17 mouse cellular contexts compared by ENCODE assay signal in genomic region chr16:96085597-96085996, GRCm38 (mm10). TPM values are rescaled to one million over a fixed set of nuclear protein-coding genes. Genes with fewer than 3 reads are reported as not detected.
DNase-seq lines count a peak whose midpoint lies in the region; ATAC-seq and TF ChIP-seq lines count a peak whose summit lies in the region.
"Had no signal": no experiment of that assay in that cellular context is flagged by ENCODE, and none has a peak within 500 bp of the region (broad histone marks: within the 10 kb centered on the region; RNA-seq: fewer than 3 reads in every experiment).

No protein-coding gene starts in this region.

- TF ChIP-seq POLR2A in myocyte (IDR thresholded peaks at IDR 0.05; ENCODE audit: insufficient read length, low read depth), result no peak

- H3K27me3 ChIP-seq in hindbrain, embryonic 12.5 days, result no peaks in the 10 kb centered on the region
- H3K27me3 ChIP-seq in hindbrain, embryonic 16.5 days (replicated peaks; ENCODE audit: control insufficient read depth, insufficient read depth, low read length), result no peaks in the 10 kb centered on the region
- no peaks in the 10 kb centered on the region for H3K27me3 ChIP-seq in myocyte (ENCODE audit: control insufficient read depth, insufficient read depth, insufficient read length)
- H3K27me3 ChIP-seq: forebrain, embryonic 13.5 days had no signal

- intact Hi-C loops in heart, postnatal 36 days (cut with DNase I), result loop anchor here (2.0 kb wide), 1 partner anchor 41 kb away; the partner anchor contains the start of gene Hmgn1

- peak; percentile 44 to 67 for DNase-seq in spleen, postnatal 4 days (ENCODE audit: low spot score in 2 of 2)
- peak; percentile 82 for DNase-seq in thymus, postnatal 14 days
- DNase-seq in heart, postnatal 36 days, result no peak
- no peak for DNase-seq in urinary bladder, postnatal 25 days (ENCODE audit: low spot score)
- DNase-seq in cerebellum, adult 9-10 months, result no peak
- DNase-seq: cerebellum, postnatal 10 days; gastrocnemius, postnatal 36 days; kidney, adult 8-10 months; kidney, postnatal 36 days had no signal

- H3ac ChIP-seq in myocyte (ENCODE audit: control insufficient read depth, insufficient read length), result no peak overlapping the region

- H3K79me2 ChIP-seq in myocyte (ENCODE audit: control insufficient read depth, insufficient read depth), result peaks cover 7% of the 10 kb centered on the region

- no peak overlapping the region for H3K4me3 ChIP-seq in hindbrain, embryonic 12.5 days
- no peak overlapping the region for H3K4me3 ChIP-seq in hindbrain, embryonic 16.5 days (ENCODE audit: low read length)
- H3K4me3 ChIP-seq in myocyte, result no peak overlapping the region
- H3K4me3 ChIP-seq: forebrain, embryonic 13.5 days had no signal

- no peak for ATAC-seq in hindbrain, embryonic 12.5 days (ENCODE audit: low FRiP score)
- ATAC-seq in hindbrain, embryonic 16.5 days, result no peak
- ATAC-seq: forebrain, embryonic 13.5 days; inflammation-experienced regulatory T-cells, adult 6 months had no signal

- H3K4me1 ChIP-seq in hindbrain, embryonic 12.5 days, result peaks cover 6% of the 10 kb centered on the region
- peaks cover 6% of the 10 kb centered on the region for H3K4me1 ChIP-seq in hindbrain, embryonic 16.5 days (ENCODE audit: control insufficient read depth, insufficient read depth, low read depth, low read length)

- H3K27ac ChIP-seq in hindbrain, embryonic 12.5 days, result 0 out of 2 replicates have a peak overlapping the region, but pooled peaks have one; percentile 2
- H3K27ac ChIP-seq in hindbrain, embryonic 16.5 days (ENCODE audit: low read depth, low read length), result no peak overlapping the region
- H3K27ac ChIP-seq: forebrain, embryonic 13.5 days had no signal

- H3K9me3 ChIP-seq in hindbrain, embryonic 12.5 days (replicated peaks), result no peaks in the 10 kb centered on the region
- no peaks in the 10 kb centered on the region for H3K9me3 ChIP-seq in hindbrain, embryonic 16.5 days (ENCODE audit: control insufficient read depth, low read length)
- H3K9me3 ChIP-seq: forebrain, embryonic 13.5 days; G1E had no signal

- no peak overlapping the region for H3K4me2 ChIP-seq in hindbrain, embryonic 12.5 days (replicated peaks)
- no peak overlapping the region for H3K4me2 ChIP-seq in hindbrain, embryonic 16.5 days (ENCODE audit: low read length)
- no peak overlapping the region for H3K4me2 ChIP-seq in myocyte (ENCODE audit: low read depth)
- H3K4me2 ChIP-seq: forebrain, embryonic 13.5 days; heart, embryonic 11.5 days; midbrain, embryonic 11.5 days had no signal

- H3K36me3 ChIP-seq in hindbrain, embryonic 12.5 days, result no peaks in the 10 kb centered on the region
- no peaks in the 10 kb centered on the region for H3K36me3 ChIP-seq in hindbrain, embryonic 16.5 days (ENCODE audit: control insufficient read depth, insufficient read depth, low read length)
- peaks cover 4% of the 10 kb centered on the region for H3K36me3 ChIP-seq in myocyte (ENCODE audit: control insufficient read depth, insufficient read depth)

- no peak overlapping the region for H3K9ac ChIP-seq in hindbrain, embryonic 12.5 days
- H3K9ac ChIP-seq in hindbrain, embryonic 16.5 days (ENCODE audit: low read depth, low read length), result no peak overlapping the region
- H3K9ac ChIP-seq: forebrain, embryonic 13.5 days had no signal

TF ChIP-seq in myocyte, 11 proteins besides CTCF, POLR2A, EP300 and RAD21:
- TF ChIP-seq SRF (IDR thresholded peaks at IDR 0.05; ENCODE audit: control insufficient read depth, insufficient read length, low read depth) (no peak), MYOG (IDR thresholded peaks at IDR 0.05; ENCODE audit: control insufficient read depth in 1 of 3, insufficient read depth in 1 of 3, insufficient read length in 2 of 3, low read depth in 2 of 3) (peak in 2 of 3 experiments; percentile 28 to 66), E2F4 (IDR thresholded peaks at IDR 0.05; ENCODE audit: insufficient read depth) (no peak), MYOD1 (IDR thresholded peaks at IDR 0.05; ENCODE audit: control insufficient read depth in 1 of 3, insufficient read length in 2 of 3, low read depth in 2 of 3) (peak in 1 of 3 experiments; percentile 56), USF1 (IDR thresholded peaks at IDR 0.05; ENCODE audit: low read depth) (no peak)

RNA-seq across cellular contexts. Expression of gene Brwd1, which starts 3.3 kb away (rescaled TPM):
- polyA plus RNA-seq in hindbrain, embryonic 12.5 days (2016; fragmentation: Nextera tagmentation; extraction: Ambion mirVana), result 219 and 232 TPM in 2 replicates
- 208 and 216 TPM in 2 replicates for polyA plus RNA-seq in hindbrain, embryonic 16.5 days (2015; fragmentation: Nextera tagmentation; extraction: Ambion mirVana)
- polyA plus RNA-seq in myocyte (2012; fragmentation: generic; extraction: Trizol), result 21.4 TPM
- total RNA-seq in heart, postnatal 36 days (2021), result 10 to 100 TPM; 74.1 to 89.9 TPM

RNA-seq across cellular contexts. Expression of gene Hmgn1, which starts 41.9 kb away (rescaled TPM):
- 655 and 709 TPM in 2 replicates for polyA plus RNA-seq in hindbrain, embryonic 12.5 days (2016; fragmentation: Nextera tagmentation; extraction: Ambion mirVana)
- polyA plus RNA-seq in hindbrain, embryonic 16.5 days (2015; fragmentation: Nextera tagmentation; extraction: Ambion mirVana), result 256 and 284 TPM in 2 replicates
- polyA plus RNA-seq in myocyte (2012; fragmentation: generic; extraction: Trizol), result 120 TPM
- total RNA-seq in heart, postnatal 36 days (2021), result 10 to 100 TPM; 45.2 to 52.8 TPM

RNA-seq across cellular contexts. Expression of gene Wrb, which starts 59.6 kb away (rescaled TPM):
- 117 and 121 TPM in 2 replicates for polyA plus RNA-seq in hindbrain, embryonic 12.5 days (2016; fragmentation: Nextera tagmentation; extraction: Ambion mirVana)
- 227 and 233 TPM in 2 replicates for polyA plus RNA-seq in hindbrain, embryonic 16.5 days (2015; fragmentation: Nextera tagmentation; extraction: Ambion mirVana)
- polyA plus RNA-seq in myocyte (2012; fragmentation: generic; extraction: Trizol), result 16.4 TPM
- 10 to 100 TPM; 14.3 to 15.5 TPM for total RNA-seq in heart, postnatal 36 days (2021)

Comparison
In these comparisons a context has a peak if more than half of its experiments do, and no peak if none do; other contexts are left out.
1. DNase-seq: peak in spleen, postnatal 4 days (2 of 2) and thymus, postnatal 14 days (single experiment); none in heart, postnatal 36 days (0 of 2), urinary bladder, postnatal 25 days (single experiment) and cerebellum, adult 9-10 months (single experiment).